ENCODE assay signal across 8 mouse cellular contexts in genomic region chr5:104046256-104047199, GRCm38 (mm10). TPM values are rescaled to one million over a fixed set of nuclear protein-coding genes. Genes with fewer than 3 reads are reported as not detected.
A peak's percentile ranks its signal among the peaks of the same experiment; 100 is the strongest.
DNase-seq lines count a peak whose midpoint lies in the region; ATAC-seq lines count a peak whose summit lies in the region.

Nudt9 (plus strand) TSS chr5:104046306.

- H3K27me3 ChIP-seq in hindbrain, embryonic 16.5 days (replicated peaks; ENCODE audit: control insufficient read depth, insufficient read depth, low read length), result no peaks in the 10 kb centered on the region

- H3K4me2 ChIP-seq in hindbrain, embryonic 16.5 days (ENCODE audit: low read length), result peak within 1 kb of the TSS; percentile 86

- no peaks in the 10 kb centered on the region for H3K9me3 ChIP-seq in hindbrain, embryonic 16.5 days (ENCODE audit: control insufficient read depth, low read length)

- H3K27ac ChIP-seq in hindbrain, embryonic 16.5 days (ENCODE audit: low read depth, low read length), result peak within 1 kb of the TSS; percentile 84
- H3K27ac ChIP-seq in macrophage, result peak within 1 kb of the TSS; percentile 85

- peaks cover 7% of the 10 kb centered on the region for H3K36me3 ChIP-seq in hindbrain, embryonic 16.5 days (ENCODE audit: control insufficient read depth, insufficient read depth, low read length)
- peaks cover 17% of the 10 kb centered on the region for H3K36me3 ChIP-seq in macrophage (ENCODE audit: inconsistent target)

- DNase-seq in WW6 (ENCODE audit: low read depth, low spot score), result peak; percentile 93
- DNase-seq in cerebellum, postnatal 4 days (ENCODE audit: low spot score in 2 of 2), result peak; percentile 92 to 96
- peak; percentile 98 for DNase-seq in gastrocnemius, adult 18-20 months (ENCODE audit: low spot score)
- DNase-seq in left cerebral cortex, adult 18-20 months (ENCODE audit: low spot score in 2 of 2), result peak; percentile 98 to 99
- DNase-seq in right cerebral cortex, adult 18-20 months, result peak; percentile 99
- DNase-seq in urinary bladder, postnatal 10 days (ENCODE audit: low spot score), result peak; percentile 91

- peaks cover 14% of the 10 kb centered on the region for H3K4me1 ChIP-seq in hindbrain, embryonic 16.5 days (ENCODE audit: control insufficient read depth, insufficient read depth, low read depth, low read length)

- 5% methylated on average over 81 of the region's 90 CpGs for WGBS in hindbrain, embryonic 16.5 days
- 5% methylated on average over 90 of the region's 90 CpGs for WGBS in macrophage (ENCODE audit: missing documents)

- peak; percentile 99 for ATAC-seq in hindbrain, embryonic 16.5 days

- peak within 1 kb of the TSS; percentile 66 for H3K4me3 ChIP-seq in hindbrain, embryonic 16.5 days (ENCODE audit: low read length)
- peak within 1 kb of the TSS; percentile 89 for H3K4me3 ChIP-seq in macrophage (ENCODE audit: inconsistent target)

- peak within 1 kb of the TSS; percentile 91 for H3K9ac ChIP-seq in hindbrain, embryonic 16.5 days (ENCODE audit: low read depth, low read length)

- H3K79me2 ChIP-seq in macrophage (ENCODE audit: inconsistent target), result peaks cover 33% of the 10 kb centered on the region

RNA-seq across cellular contexts. Expression of gene Nudt9, which starts in this region (rescaled TPM):
- total RNA-seq in gastrocnemius, adult 18-20 months (2021), result 10 to 100 TPM; 66.3 to 68.5 TPM
- polyA plus RNA-seq in hindbrain, embryonic 16.5 days (2015; fragmentation: Nextera tagmentation; extraction: Ambion mirVana), result 68.4 and 71.7 TPM in 2 replicates
- total RNA-seq in left cerebral cortex, adult 18-20 months (2021), result 10 to 100 TPM; 60.5 to 62.1 TPM
- 10 to 100 TPM; 13.5 to 86.4 (median 26.6) TPM for total RNA-seq in macrophage (2018; cell fraction: chromatin; rRNA removed)
- total RNA-seq in macrophage (2018; cell fraction: cytosol; rRNA removed), result 100 to 1,000 TPM in 5 of 26 experiments, 10 to 100 TPM in 21; 81.7 to 146 (median 94.2) TPM
- 100 to 1,000 TPM in 2 of 26 experiments, 10 to 100 TPM in 24; 36.6 to 102 (median 50.8) TPM for total RNA-seq in macrophage (2018; cell fraction: nucleus; rRNA removed)
- polyA plus RNA-seq in macrophage (2018), result 71.3 to 148 TPM (median 96.6 TPM) in 3 replicates

Comparison
In these comparisons a context has a peak if more than half of its experiments do, and no peak if none do; other contexts are left out.
1. Peak in every context shown above with its lines: DNase-seq, ATAC-seq, H3K4me3 ChIP-seq and H3K27ac ChIP-seq.